Mouse (Mus musculus) olfactory bulb, adult 2 months (tissue): ENCODE data around the gene Krtap5-1.

Source experiments
- CTCF ChIP-seq: fragments of 200-500 bp; IDR thresholded peaks from 2 replicates; pipeline ENCODE4 v1.5.1; 2012; ENCODE audit warnings: low read depth, mild to moderate bottlenecking, low read length, moderate library complexity; ENCODE audit not compliant: insufficient read depth
- POLR2A ChIP-seq: fragments of 200-500 bp; IDR thresholded peaks from 2 replicates; pipeline ENCODE4 v1.6.1; 2012; ENCODE audit warnings: mild to moderate bottlenecking, low read depth, low read length, moderate library complexity; ENCODE audit not compliant: insufficient read depth

DNA sequence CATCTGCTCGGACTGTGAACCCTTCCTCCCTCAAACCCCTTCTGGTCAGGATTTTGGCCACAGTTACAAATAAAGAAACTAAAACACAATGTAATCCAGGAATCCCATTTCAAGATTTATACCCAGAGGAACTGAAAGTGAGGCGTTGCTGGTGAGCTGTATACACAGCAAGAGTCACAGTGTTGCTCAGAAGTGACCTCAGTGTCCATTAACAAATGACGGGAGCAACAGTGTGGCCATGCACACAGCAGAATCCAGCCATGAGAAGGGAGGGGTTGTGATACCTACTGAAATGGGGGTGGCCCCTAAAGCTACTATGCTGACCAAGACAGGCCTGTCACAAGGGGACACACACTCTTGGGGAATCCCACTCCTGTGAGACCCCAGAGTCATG lies 45.3 kb upstream of the Krtap5-1 start:
- TF ChIP-seq CTCF (no peak), POLR2A (no peak)
